Mouse (Mus musculus): ENCODE results near the gene Zkscan5.
"Not testable (repeated sequence)": the region's sequence is repeated elsewhere in the genome, so short reads cannot be mapped to it uniquely, and the experiment has no call there.

Zkscan5 gene

DNA sequence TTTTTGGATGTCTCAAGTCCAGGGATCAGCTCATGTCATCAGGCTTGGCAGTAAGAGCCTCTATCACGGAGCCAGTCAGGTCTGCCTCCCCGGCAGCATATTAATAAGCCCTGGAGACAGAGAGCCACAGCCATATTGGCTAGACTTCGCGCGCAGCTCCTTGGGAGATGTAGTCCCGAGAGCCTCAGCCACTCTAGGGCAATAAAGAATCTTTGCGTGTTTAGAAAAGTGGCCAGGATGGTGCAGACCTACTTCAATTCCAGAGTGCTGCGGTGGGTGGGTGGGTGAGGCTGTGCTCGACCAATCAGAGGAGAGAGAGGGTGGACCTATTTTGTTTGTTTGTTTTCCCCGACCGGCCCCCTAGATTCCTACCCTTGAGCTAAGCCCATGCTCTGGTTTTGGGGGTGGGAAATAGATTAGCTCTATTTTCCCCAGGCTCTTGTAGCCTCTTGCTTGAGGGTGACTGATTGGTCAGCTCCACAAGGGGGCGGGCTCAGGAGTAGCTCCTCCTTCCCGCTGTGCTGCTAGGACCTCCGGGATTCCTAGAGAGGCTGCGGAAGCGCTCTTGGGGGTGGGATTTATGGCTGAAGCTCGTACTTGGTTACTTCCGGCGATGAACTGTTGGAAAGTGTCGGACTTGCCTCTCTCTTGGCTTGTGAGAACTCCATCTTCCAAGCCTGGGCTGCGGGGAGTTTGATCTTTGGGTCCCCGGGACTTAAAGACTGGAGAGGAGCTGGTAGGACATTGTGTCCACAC lies at the start of gene Zkscan5:
Zkscan5 (plus strand) TSS at position 627 of the 756 bp plus-strand sequence.
- DNase-seq, result peak; percentile 99

- no peak for DNase-seq
These were observed 43.0 kb upstream of the Zkscan5 start for GRCm38 (mm10) chr5:145161361-145161760.

DNA sequence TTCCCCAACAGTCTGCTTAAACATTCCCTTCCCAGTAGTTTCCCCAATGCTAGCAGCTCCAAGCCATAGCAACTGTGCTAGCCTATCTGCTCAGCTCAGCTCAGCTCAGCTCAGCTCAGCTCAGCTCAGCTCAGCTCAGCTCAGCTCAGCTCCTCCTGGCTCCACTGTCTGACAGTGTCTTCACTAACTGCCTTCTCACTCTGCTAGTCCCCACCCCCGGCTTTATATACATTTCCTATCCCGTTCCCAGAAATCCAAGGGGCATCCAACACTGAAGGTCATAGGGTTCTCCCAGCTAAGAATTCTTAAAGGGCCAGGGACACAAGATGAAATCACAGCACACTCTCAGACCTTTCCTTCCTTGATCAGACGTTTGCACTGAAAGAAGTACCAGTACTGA lies 39.7 kb upstream of the Zkscan5 start:
- DNase-seq, result no peak

GRCm38 (mm10) chr5:145165184-145165583 lies 39.2 kb upstream of the Zkscan5 start:
- no peak for DNase-seq

GRCm38 (mm10) chr5:145166536-145167305 lies 37.6 kb upstream of the Zkscan5 start, which contains the start of the genes Ptcd1 and Cpsf4:
Ptcd1 (minus strand) TSS chr5:145167108.
Cpsf4 (plus strand) TSS chr5:145167213.
- peak; percentile 99 for DNase-seq

- DNase-seq, result peak; percentile 27
These were observed 37.1 kb upstream of the Zkscan5 start for GRCm38 (mm10) chr5:145167306-145167661.

DNA sequence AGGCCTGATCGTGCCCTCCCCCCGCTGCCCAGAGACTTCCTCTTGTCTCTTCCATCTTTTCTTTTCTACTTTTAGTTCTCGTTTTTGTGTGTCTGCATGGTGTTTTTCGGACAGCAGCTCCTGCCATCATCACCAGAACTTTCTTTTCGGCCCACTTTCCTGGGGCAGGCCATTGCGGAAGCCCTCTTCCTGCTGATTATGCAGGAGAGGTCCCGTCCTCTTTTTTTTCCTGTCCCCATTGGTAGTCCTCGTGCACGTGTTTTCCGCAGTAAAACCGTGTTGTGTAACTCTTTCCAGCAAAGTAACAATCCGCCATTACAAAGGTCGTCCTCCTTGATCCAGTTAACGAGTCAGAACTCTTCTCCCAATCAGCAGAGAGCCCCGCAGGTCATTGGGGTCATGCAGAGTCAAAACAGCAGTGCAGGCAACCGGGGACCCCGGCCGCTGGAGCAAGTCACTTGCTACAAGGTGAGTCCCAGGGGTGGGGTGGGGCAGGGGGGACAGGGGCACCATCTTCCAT lies 25.8 kb upstream of the Zkscan5 start:
- no peak for DNase-seq

DNA sequence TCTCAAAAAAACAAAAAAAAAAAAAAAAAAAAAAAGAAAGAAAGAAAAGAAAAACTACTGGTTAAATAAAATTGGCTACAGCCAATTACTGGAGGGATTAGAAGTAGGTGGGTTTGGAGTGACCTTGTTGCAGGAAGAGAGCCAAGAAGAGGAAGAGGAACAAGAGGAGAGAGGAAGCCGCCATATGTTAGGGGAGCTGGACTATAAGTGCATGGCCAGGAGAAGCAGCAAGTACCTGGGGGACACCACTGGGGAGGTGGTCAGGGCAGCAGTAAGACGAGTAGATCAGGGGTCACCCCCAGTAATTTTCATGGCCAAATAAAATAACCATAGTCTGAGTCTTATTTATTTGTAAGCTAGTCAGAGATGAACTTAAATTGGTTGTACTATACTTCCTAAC lies 19.1 kb upstream of the Zkscan5 start:
- DNase-seq, result no peak

DNA sequence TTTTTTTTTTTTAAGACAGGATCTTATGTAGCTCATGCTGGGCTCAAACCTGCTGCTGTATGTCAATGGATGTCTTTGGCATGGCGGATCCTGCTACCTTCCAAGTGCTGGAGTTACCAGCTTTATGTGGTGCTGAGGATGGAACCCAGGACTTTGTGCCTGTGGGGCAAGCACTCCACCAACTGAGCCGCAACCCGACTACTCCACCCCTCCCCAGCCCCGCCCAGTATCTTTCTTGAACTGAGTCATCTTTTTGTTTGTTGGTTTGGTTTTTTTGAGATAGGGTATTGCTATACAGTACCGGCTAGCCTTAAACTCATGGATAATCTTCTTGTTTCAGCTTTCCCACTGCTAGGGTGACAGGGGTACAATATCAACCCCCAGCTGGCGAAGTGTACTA lies 14.9 kb upstream of the Zkscan5 start:
- DNase-seq, result peak; percentile 56

- no peak for DNase-seq
These were observed 14.0 kb upstream of the Zkscan5 start for GRCm38 (mm10) chr5:145190373-145190772.

DNA sequence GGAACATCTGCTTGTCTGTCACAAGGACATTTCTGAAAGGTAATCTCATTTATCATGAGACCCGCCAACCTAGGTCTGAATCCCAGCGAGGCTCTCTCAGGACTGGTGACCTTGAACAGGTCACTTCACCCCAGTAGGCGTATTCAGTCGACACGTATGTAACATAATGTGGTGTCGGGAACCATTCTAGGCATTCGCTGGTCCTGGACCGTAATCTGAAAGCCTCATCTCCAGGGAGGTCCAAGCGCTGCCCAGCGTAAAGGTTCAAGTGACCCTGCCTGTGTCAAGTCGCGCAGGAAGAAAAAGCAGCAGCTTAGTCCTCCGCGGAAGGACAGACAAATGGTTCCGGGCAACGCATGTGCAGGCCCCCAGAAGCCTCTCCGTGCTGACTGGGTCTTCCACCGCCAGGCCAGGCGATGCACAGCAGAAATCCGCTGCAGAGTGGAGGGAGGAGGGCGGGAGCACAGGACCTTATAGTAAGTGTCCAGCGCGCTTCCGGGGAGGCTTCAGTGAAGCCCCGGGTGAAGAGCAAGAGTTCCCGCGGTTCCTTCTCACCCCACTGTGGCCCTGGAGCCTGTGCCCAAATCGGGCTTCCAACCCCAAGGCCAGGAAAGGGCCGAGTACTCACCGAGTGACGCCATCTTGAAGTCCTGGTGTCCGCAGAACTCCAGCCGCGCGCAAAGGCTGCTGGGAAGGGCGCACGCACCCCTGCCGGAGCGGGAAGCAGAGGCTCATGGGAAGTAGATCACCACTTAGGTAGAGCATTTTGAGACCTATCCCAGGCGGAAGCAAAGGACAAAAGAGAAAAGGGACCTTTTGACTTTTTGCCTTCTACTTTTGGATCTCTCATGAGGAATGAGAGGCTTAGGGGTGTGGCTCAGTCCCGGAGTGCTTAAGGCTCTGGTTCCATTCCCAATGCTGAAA lies 13.2 kb upstream of the Zkscan5 start:
- peak; percentile 92 for DNase-seq

DNA sequence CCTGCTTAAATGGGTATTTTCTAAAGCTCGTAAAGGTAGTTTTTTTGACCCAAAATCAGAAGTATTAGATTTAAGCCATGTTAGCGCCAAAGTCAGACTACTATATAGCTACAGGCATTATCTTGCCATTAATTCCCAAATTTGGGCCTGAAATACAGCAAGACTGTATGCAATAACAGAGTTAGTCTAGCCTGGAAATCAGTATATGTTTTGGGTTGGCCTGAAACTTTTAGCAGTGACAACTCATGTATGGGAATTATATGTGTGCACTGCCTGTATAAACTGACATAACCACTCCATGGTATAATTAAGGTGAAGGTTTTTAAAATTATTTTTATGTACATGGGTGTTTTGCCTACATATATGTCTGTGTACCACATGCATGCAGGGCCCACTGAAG lies 12.4 kb upstream of the Zkscan5 start, which contains the start of gene Atp5j2:
Atp5j2 (minus strand) TSS at position 101 of the 400 bp plus-strand sequence.
- no peak for DNase-seq

DNA sequence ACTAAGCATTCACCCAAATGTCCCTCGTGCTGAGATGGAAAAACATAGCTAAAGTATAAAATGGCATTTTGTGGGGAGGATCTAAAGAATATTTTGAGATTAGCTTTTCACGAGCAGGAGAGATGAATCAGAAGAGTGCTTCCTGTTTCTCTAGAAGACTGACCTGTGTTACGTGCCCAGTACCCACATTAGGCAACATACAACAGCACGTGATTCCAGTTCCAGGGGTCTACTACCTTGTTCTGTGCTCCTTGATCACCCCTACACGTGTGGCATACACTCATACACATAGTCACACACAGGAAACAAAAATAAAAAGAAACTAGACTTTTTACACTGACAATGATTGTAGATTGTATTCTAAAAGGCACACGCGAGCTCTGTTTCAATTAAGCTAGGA lies 4.0 kb upstream of the Zkscan5 start:
- no peak for DNase-seq

- DNase-seq, result peak; percentile 82
These were observed 2.9 kb upstream of the Zkscan5 start, which contains the start of gene Zkscan14 for GRCm38 (mm10) chr5:145201321-145201991. Zkscan14 (minus strand) TSS chr5:145201868.

DNA sequence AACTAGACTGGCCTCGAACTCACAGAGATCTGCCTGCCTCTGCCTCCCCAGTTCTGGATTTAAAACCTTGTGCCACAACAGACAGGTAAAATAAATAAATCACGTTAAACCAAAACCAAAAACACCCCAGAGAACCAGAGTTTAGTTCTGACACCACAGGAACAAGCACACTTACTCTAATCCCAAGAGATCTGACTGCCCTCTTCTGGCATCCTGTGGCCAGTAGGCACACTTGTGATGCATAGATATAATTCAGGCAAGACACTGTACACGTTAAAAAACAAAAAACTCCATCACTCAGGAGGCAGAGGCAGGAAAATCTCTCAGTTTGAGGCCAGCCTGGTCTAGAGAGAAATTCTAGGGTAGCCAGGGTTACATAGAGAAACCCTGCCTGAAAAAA lies 1.9 kb upstream of the Zkscan5 start:
- DNase-seq, result no peak

GRCm38 (mm10) chr5:145205041-145205440 lies 679 bp downstream of the Zkscan5 start:
- no peak for DNase-seq

DNA sequence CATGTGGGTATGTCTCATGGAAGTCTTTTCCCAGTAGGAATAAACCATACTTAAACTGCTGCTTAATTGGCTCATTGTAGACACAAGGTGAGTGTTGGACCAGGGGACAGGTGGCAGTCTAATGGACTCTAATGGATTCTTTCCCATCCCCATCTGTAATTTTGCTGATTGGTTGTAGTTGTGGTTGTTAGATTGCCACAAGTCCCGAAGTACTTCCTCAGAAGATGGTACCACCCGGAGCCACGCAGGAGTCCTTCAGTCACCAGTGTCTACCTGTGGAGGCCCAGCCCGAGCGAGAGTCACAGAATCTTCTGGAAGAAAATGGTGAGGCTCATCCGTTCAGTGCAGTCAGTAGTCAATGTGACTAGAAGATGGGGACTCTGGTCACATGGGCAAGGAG lies 3.0 kb downstream of the Zkscan5 start:
- no peak for DNase-seq

- DNase-seq, result no peak
These were observed 3.6 kb downstream of the Zkscan5 start for GRCm38 (mm10) chr5:145207954-145208353.

GRCm38 (mm10) chr5:145208391-145208790 lies 4.0 kb downstream of the Zkscan5 start:
- not testable (repeated sequence) for DNase-seq

DNA sequence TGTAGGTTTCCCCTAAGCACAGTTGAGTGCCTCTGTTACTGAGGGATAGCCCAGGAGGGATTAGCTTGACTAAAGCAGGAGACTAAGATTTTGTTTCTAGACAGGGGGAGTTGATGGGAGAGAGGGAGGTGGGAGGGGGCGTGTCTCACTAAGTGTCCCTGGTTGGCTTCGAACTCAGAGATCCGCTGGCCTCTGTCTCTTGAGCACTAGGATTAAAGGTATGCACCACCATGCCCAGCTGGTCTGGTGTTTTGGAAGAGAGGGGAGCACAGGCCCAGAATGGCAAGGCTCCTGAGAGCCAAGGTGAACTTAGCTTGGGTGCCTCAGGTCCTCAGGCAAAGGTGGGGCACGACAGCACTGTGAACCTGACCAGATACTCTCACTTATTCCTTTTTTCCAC lies 7.0 kb downstream of the Zkscan5 start:
- no peak for DNase-seq

GRCm38 (mm10) chr5:145212216-145212615 lies 7.9 kb downstream of the Zkscan5 start:
- DNase-seq, result no peak

DNA sequence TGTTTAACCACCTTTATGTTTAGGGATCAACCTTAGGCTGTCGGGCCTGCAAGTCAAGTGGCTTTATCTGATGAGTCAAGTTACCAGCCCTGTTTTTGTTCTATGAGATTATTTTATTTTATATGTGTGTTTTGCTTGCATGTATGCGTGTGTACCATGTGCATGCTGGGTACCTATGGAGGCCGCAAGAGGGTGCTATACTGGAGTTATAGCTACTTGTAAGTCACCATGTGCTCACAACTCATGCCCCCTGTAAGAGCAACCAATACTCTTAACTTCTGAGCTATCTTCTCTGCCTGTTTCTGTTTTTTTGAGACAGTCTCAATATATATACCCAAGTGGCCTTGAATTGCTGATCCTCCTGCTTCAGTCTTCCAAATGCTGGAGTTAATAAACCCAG lies 9.1 kb downstream of the Zkscan5 start:
- no peak for DNase-seq

All from liver (tissue).